Mouse (Mus musculus) effector memory CD4-positive, alpha-beta T cell, adult 7 months (primary cell): ENCODE data around the gene H2afv. TPM values are rescaled to one million over a fixed set of nuclear protein-coding genes. Genes with fewer than 3 reads are reported as not detected.

Experiments
- polyA plus RNA-seq: library from polyadenylated mRNA; unstranded; fragments of 100-300 nt; shearing (Covaris generic); gene quantifications from one replicate; pipeline ENCODE4 v1.2.1, GENCODE M21; 2017

H2afv gene
- polyA plus RNA-seq: 142 TPM

GRCm38 (mm10) chr11:6444077-6444853 lies at the start of gene H2afv:
TSS of gene H2afv (minus strand) at chr11:6444443.

GRCm38 (mm10) chr11:6475867-6476484 lies 31.7 kb upstream of the H2afv start, which contains the start of gene Purb:
TSS of gene Purb (minus strand) at chr11:6475917.

GRCm38 (mm10) chr11:6414751-6415550 lies 29.3 kb downstream of the H2afv start, which contains the start of gene Ppia:
TSS of gene Ppia (plus strand) at chr11:6415443.

GRCm38 (mm10) chr11:6388726-6389413 lies 55.4 kb downstream of the H2afv start, which contains the start of gene Zmiz2:
TSS of gene Zmiz2 (plus strand) at chr11:6389074.

Other genes starting within 250 kb of the H2afv start
- gene A730071L15Rik, start 244.4 kb downstream of the H2afv start, polyA plus RNA-seq: not detected
- 49.3 TPM for gene Nudcd3, start 244.0 kb downstream of the H2afv start, polyA plus RNA-seq
- gene Npc1l1, start 214.3 kb downstream of the H2afv start, polyA plus RNA-seq: 0.11 TPM
- 60.2 TPM for gene Ddx56, start 176.7 kb downstream of the H2afv start, polyA plus RNA-seq
- gene Tmed4, start 169.6 kb downstream of the H2afv start, polyA plus RNA-seq: 43.1 TPM
- gene Ogdh, start 152.8 kb downstream of the H2afv start, polyA plus RNA-seq: 245 TPM
- gene Zmiz2, start 55.4 kb downstream of the H2afv start, polyA plus RNA-seq: 73.4 TPM
- 3,980 TPM for gene Ppia, start 29.0 kb downstream of the H2afv start, polyA plus RNA-seq
- gene Purb, start 31.5 kb upstream of the H2afv start, polyA plus RNA-seq: 33.1 TPM
- 191 TPM for gene Myo1g, start 76.5 kb upstream of the H2afv start, polyA plus RNA-seq
- gene Ccm2, start 102.4 kb upstream of the H2afv start, polyA plus RNA-seq: 245 TPM
- gene Nacad, start 161.6 kb upstream of the H2afv start, polyA plus RNA-seq: 0.18 TPM
- gene Tbrg4, start 181.6 kb upstream of the H2afv start, polyA plus RNA-seq: 15.1 TPM
- not detected for gene Wap, start 194.2 kb upstream of the H2afv start, polyA plus RNA-seq
- gene Ramp3, start 214.1 kb upstream of the H2afv start, polyA plus RNA-seq: 609 TPM